Mouse (Mus musculus): ENCODE measurements around the gene Acad10. TPM values are rescaled to one million over a fixed set of nuclear protein-coding genes. Genes with fewer than 3 reads are reported as not detected.

Acad10 gene
- total RNA-seq, 2 experiments from 2014 or later, result 18.2 to 25.6 TPM

Other genes with a start within 250 kb of the Acad10 start
- 1 to 10 TPM; 3.5 to 6.9 TPM for gene Tmem116, start 208.6 kb downstream of the Acad10 start, total RNA-seq (2021)
- 100 to 1,000 TPM; 117 to 123 TPM for gene Erp29, start 208.0 kb downstream of the Acad10 start, total RNA-seq (2021)
- gene Adam1b, start 157.1 kb downstream of the Acad10 start, total RNA-seq (2021), result not detected
- gene Adam1a, start 115.0 kb downstream of the Acad10 start, total RNA-seq (2021), result 1 to 10 TPM; 4.1 to 5.5 TPM
- not detected for gene Gm42878, start 115.0 kb downstream of the Acad10 start, total RNA-seq (2021)
- gene Mapkapk5, start 114.6 kb downstream of the Acad10 start, total RNA-seq (2021), result 10 to 100 TPM; 78.9 to 82.6 TPM
- 1,000 to 10,000 TPM; 1,062 to 2,025 TPM for gene Aldh2, start 66.7 kb downstream of the Acad10 start, total RNA-seq (2021)
- gene Acad12, start 41.6 kb downstream of the Acad10 start, total RNA-seq (2021), result 10 to 100 TPM; 19.4 to 23.4 TPM
- gene Brap, start within 50 bp of the Acad10 start, total RNA-seq (2021), result 10 to 100 TPM; 51.4 to 52.2 TPM
- 100 to 1,000 TPM; 158 to 166 TPM for gene Atxn2, start 50.8 kb upstream of the Acad10 start, total RNA-seq (2021)
- 10 to 100 TPM; 33.7 to 34.8 TPM for gene Sh2b3, start 177.1 kb upstream of the Acad10 start, total RNA-seq (2021)
- 1 to 10 TPM; 5.5 to 7.0 TPM for gene Pheta1, start 188.5 kb upstream of the Acad10 start, total RNA-seq (2021)

Measured in adrenal gland, postnatal 36 days (tissue).